Mouse (Mus musculus) cerebellum, postnatal 36 days (tissue): ENCODE measurements around the gene Csf2rb.
A peak's percentile ranks its signal among the peaks of the same experiment; 100 is the strongest.

Source experiments
- DNase-seq, 2 experiments: peaks; one replicate each; pipeline ENCODE4 v3.0.0; 2021 to 2022; ENCODE audit warnings: mixed read lengths in 2 of 2

Csf2rb gene

DNA sequence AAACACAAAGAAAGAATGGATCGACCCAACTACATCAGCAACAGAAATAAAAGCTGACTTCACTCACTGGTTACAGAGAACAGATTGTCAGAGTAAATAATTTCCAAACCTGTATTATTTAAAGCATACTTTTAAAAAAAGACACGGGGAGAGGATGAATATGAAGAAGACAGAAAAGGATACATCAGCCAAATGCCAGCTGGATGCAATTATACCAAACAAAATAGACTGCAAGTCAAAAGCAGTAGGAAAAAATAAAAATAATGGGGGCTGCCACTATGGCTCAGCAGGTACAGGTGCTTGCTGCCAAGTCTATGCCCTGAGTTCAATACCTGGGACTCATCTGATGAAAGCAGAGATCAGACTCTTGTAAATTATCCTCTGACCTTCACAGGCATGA lies 54.7 kb downstream of the Csf2rb start:
- no peak for DNase-seq

DNA sequence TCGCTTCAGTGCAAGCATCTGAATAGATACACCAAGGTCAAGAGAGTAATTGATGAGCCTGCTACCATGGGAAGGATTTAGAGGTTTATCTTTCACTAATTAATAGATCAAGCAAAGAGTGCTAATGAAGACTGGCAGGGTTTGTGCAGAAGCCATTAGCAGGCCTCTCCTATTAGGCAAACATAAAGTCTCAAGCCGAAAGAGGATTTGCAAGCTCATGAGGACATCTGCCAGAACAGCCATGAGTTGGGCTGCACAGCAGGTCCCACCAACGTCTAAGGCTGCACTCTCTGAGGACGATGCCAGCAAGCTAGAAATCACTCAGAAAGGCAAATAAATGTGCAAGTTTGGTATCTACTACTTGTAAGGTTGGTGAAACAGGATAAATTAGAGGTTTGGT lies 55.2 kb downstream of the Csf2rb start:
- DNase-seq, result no peak

DNA sequence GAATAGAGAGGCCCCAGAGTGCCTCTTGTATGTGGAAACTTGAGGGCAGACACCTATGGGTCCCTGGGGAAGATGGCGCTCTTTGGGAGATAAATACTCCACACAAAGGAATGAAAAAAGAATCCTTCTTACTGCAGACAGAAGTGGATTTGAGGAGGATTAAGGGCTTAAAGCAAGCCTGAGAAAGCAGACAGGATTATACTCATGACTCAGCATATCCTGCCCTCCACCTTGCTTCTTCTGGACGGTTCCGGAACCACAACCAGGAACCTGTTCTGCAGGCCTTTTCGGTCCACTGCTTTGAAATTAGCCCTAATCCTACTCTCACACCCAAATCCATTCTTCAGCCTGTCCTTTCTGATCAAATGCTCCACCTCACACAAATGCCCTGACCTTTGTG lies 56.6 kb downstream of the Csf2rb start:
- no peak for DNase-seq

DNA sequence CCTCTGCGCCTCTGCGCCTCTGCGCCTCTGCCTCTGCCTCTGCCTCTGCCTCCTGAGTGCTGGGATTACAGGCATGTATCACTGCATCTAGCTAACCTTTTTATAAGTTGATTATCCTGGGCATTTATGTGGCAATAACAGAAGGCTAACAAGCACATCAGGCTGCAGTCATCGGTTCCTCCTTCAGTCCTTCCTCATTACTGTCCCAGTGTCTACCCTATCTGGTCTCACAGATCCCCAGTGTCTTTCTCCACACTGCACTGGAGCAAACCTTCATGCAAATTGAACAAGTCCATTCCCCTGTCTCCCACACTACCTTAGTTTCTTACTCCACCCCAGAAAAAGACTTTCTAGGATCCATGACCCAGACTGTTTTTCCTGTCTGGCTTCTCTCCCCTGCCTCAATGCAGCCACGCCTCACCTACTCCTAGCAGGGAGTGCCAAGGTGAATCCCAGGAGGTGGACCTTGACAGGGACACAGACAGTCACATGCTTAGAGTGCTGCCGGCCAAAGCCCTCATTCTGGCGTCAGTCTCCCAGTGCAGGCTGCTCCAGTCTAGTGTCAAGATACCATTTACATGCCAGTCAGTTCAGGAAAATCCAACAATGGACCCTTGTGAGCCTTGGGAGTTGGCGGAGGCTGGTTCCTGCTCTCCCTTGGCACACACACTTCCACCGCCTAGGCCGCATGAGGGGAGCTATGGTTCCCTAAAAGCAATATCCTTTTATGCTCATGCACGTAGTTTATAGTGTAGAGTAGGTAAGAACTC lies 58.1 kb downstream of the Csf2rb start:
- no peak for DNase-seq

GRCm38 (mm10) chr15:78384220-78385116 lies 58.9 kb downstream of the Csf2rb start:
- no peak for DNase-seq

- no peak for DNase-seq
These were observed 60.0 kb downstream of the Csf2rb start for GRCm38 (mm10) chr15:78385564-78385963.

DNA sequence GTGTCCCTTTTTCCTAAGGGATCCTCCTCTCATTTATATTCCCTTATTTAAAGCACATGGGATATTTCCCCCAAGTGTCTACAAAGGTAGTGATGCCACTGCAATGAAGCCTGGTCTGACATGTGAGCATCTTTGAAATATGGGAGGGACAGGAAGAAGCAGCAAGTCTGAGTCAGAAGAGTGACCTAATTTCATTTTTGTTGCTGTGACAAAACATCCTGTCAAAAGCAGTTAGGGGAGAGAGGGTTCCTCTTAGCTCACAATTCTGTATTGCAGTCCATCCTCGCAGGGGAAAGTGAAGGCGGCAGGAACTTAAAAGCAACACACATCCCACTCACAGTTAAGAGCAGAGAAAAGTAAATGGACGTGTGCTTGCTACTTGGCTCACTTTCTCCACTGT lies 65.3 kb downstream of the Csf2rb start:
- no peak for DNase-seq

- DNase-seq, result no peak
These were observed 70.0 kb downstream of the Csf2rb start, which contains the start of gene Tex33 for GRCm38 (mm10) chr15:78395478-78395962. Tex33 (minus strand) TSS chr15:78395912.

DNA sequence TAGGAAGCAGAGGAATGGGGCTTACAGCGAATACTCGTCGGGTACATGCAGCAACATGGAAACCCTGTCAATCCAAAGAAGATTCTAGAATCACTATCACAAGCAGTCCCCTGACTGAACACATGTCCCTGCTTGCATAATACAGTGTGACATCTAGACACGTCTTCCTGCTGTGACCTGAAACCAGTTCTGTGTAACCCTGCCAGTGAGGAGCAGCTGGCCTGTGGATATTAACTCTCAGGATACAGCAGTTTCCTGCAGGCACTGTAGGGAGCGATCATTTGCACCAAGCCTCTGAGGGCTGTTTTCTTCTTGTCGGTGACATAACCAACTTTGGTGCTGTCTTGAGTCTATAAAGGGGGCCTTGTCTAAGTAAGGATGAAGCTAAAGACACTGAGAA lies 75.8 kb downstream of the Csf2rb start:
- no peak for DNase-seq

DNA sequence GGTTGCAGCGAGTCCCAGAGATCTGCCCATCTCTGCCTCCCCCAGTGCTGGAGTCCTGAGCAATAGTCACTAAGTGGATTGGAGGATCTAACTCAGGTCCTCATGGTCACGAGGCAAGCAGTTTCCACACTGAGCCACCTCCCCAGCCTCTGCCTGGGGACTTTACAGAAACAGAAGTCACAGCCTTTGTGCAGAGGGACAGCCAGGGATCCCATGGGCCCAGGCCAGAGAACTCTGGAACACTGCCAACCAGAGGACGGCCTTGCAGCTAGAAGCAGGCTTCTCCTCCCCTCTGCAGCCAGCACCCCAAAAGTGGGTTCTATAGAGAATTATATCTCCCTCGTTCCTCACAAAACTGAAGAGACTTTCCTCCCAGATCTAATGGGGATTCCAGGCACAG lies 76.4 kb downstream of the Csf2rb start:
- DNase-seq, result peak; percentile 55 to 66

- DNase-seq, result no peak
These were observed 76.9 kb downstream of the Csf2rb start for GRCm38 (mm10) chr15:78402423-78402822.

DNA sequence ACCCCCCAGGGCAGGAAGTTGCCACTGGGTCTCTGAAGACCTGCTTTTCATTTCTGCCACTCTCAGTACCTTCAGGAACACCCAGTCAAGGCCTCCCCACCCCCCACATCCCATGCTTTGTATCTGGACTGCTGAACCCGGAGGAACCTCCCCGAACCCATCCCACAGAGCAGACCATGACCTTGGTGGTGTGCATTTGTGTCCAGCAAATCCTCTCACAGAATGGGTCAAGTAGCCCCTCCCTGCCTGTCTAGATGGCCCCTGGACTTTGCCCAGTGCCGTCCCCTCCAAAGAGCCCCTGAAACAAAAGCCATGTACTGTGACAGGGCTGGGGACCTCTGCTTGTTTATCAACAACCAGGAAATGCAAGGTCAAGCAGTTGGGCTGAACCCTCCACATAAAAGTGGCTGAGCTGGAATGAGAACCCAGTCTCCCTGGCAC lies 77.8 kb downstream of the Csf2rb start:
- no peak for DNase-seq
